Comparison of ENCODE assay signal across 12 mouse cellular contexts in the genomic region with DNA sequence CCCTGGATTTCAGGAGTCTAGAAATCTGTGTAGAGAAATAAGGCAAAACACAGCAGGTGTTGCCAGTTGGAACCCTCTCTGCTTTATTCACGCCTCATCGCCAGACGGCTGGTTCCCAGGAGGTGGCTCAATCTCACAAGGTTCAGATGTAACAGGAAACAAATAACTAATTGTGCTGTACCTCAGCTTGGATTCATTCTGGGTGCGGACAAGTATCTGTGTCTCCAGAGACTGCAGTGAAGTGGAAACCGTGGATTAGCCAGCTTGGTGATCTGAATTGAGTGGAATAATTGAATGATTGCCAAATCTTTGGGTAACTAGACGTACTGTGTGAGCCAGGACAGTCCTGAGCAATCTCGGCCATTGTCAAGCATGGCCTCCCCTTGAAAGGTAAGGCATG.
DNase-seq lines count a peak whose midpoint lies in the region; ATAC-seq and TF ChIP-seq lines count a peak whose summit lies in the region.
"Had no signal": no experiment of that assay in that cellular context is flagged by ENCODE, and none has a peak within 500 bp of the region (broad histone marks: within the 10 kb centered on the region; RNA-seq: fewer than 3 reads in every experiment).

No protein-coding gene starts in this region.

- no peak for TF ChIP-seq CTCF in forebrain, postnatal 0 days (IDR thresholded peaks at IDR 0.05; ENCODE audit: low read depth)

- no peaks in the 10 kb centered on the region for H3K27me3 ChIP-seq in midbrain, embryonic 13.5 days
- no peaks in the 10 kb centered on the region for H3K27me3 ChIP-seq in midbrain, embryonic 11.5 days (ENCODE audit: control insufficient read depth, insufficient read depth, low read length)
- no peaks in the 10 kb centered on the region for H3K27me3 ChIP-seq in forebrain, postnatal 0 days (ENCODE audit: insufficient read depth, low read length)
- H3K27me3 ChIP-seq: embryonic facial prominence, embryonic 13.5 days had no signal

- H3K4me2 ChIP-seq in midbrain, embryonic 13.5 days (replicated peaks), result no peak overlapping the region
- H3K4me2 ChIP-seq in midbrain, embryonic 11.5 days, result no peak overlapping the region
- no peak overlapping the region for H3K4me2 ChIP-seq in forebrain, postnatal 0 days (ENCODE audit: low read depth)
- H3K4me2 ChIP-seq: embryonic facial prominence, embryonic 13.5 days had no signal

- H3K36me3 ChIP-seq in midbrain, embryonic 13.5 days, result no peaks in the 10 kb centered on the region
- no peaks in the 10 kb centered on the region for H3K36me3 ChIP-seq in midbrain, embryonic 11.5 days (ENCODE audit: control insufficient read depth, insufficient read depth, low read length)
- no peaks in the 10 kb centered on the region for H3K36me3 ChIP-seq in forebrain, postnatal 0 days (ENCODE audit: insufficient read depth)
- H3K36me3 ChIP-seq: embryonic facial prominence, embryonic 13.5 days had no signal

- H3K9ac ChIP-seq in midbrain, embryonic 13.5 days (replicated peaks), result no peak overlapping the region
- H3K9ac ChIP-seq in midbrain, embryonic 11.5 days (ENCODE audit: low read length), result no peak overlapping the region
- no peak overlapping the region for H3K9ac ChIP-seq in forebrain, postnatal 0 days
- H3K9ac ChIP-seq: embryonic facial prominence, embryonic 13.5 days; liver, postnatal 0 days had no signal

- 26% methylated on average over 7 of the region's 7 CpGs for WGBS in midbrain, embryonic 13.5 days
- 52% methylated on average over 7 of the region's 7 CpGs for WGBS in midbrain, embryonic 11.5 days
- 21% methylated on average over 7 of the region's 7 CpGs for WGBS in forebrain, postnatal 0 days

- peaks cover 4% of the 10 kb centered on the region; the same call in 1 of the 2 replicates for H3K4me1 ChIP-seq in midbrain, embryonic 13.5 days (replicated peaks)
- H3K4me1 ChIP-seq in midbrain, embryonic 11.5 days (ENCODE audit: control insufficient read depth, insufficient read depth, low read length), result no peaks in the 10 kb centered on the region
- no peaks in the 10 kb centered on the region for H3K4me1 ChIP-seq in forebrain, postnatal 0 days (ENCODE audit: insufficient read depth)
- H3K4me1 ChIP-seq: embryonic facial prominence, embryonic 13.5 days had no signal

- no peak overlapping the region for H3K4me3 ChIP-seq in midbrain, embryonic 13.5 days (replicated peaks)
- H3K4me3 ChIP-seq in midbrain, embryonic 11.5 days (ENCODE audit: low read depth, low read length), result no peak overlapping the region
- H3K4me3 ChIP-seq in forebrain, postnatal 0 days (ENCODE audit: low read depth, low read length), result no peak overlapping the region
- H3K4me3 ChIP-seq: embryonic facial prominence, embryonic 13.5 days had no signal

- peak; percentile 74 for ATAC-seq in midbrain, embryonic 13.5 days
- no peak for ATAC-seq in midbrain, embryonic 11.5 days (ENCODE audit: low FRiP score)
- ATAC-seq in forebrain, postnatal 0 days, result peak; percentile 53
- ATAC-seq: liver, postnatal 0 days had no signal

- no peaks in the 10 kb centered on the region for H3K9me3 ChIP-seq in midbrain, embryonic 13.5 days
- H3K9me3 ChIP-seq in midbrain, embryonic 11.5 days (ENCODE audit: control insufficient read depth, low read length), result no peaks in the 10 kb centered on the region
- H3K9me3 ChIP-seq in forebrain, postnatal 0 days (ENCODE audit: low read length), result no peaks in the 10 kb centered on the region

- DNase-seq in midbrain, embryonic 11.5 days (ENCODE audit: low spot score, missing footprints), result no peak
- DNase-seq in cerebellum, adult 8-10 months, result peak; percentile 38
- DNase-seq in forebrain, postnatal 0 days, result peak; percentile 44
- DNase-seq in retina, embryonic 14.5 days (ENCODE audit: low spot score), result peak; percentile 5
- no peak for DNase-seq in MN1 (ENCODE audit: low spot score)
- no peak for DNase-seq in thymus, adult 18-20 months
- DNase-seq: adrenal gland, adult 8-10 months; heart, postnatal 14 days; kidney, adult 11 months; liver, postnatal 0 days had no signal

- no peak overlapping the region for H3K27ac ChIP-seq in midbrain, embryonic 13.5 days
- no peak overlapping the region for H3K27ac ChIP-seq in midbrain, embryonic 11.5 days (ENCODE audit: low read depth, low read length)
- no peak overlapping the region for H3K27ac ChIP-seq in forebrain, postnatal 0 days (ENCODE audit: low read depth, low read length)
- H3K27ac ChIP-seq: embryonic facial prominence, embryonic 13.5 days had no signal

Comparison
In these comparisons a context has a peak if more than half of its experiments do, and no peak if none do; other contexts are left out.
1. DNase-seq: peak in cerebellum, adult 8-10 months (single experiment), forebrain, postnatal 0 days (single experiment) and retina, embryonic 14.5 days (single experiment); none in midbrain, embryonic 11.5 days (single experiment), MN1 (single experiment) and thymus, adult 18-20 months (0 of 2).